Mouse (Mus musculus): Measurements from ENCODE around the gene Rpap3.

Rpap3 gene

GRCm38 (mm10) chr15:97731111-97731510, 25.5 kb upstream of the Rpap3 start, which contains the start of gene Endou:
Gene Endou (minus strand): TSS chr15:97731339.
- no peak for DNase-seq (ENCODE audit: low read depth, low spot score)

GRCm38 (mm10) chr15:97730365-97730764, 24.7 kb upstream of the Rpap3 start:
- DNase-seq (ENCODE audit: low read depth, low spot score), result no peak

- no peak for DNase-seq (ENCODE audit: low read depth, low spot score)
These were observed 23.2 kb upstream of the Rpap3 start for GRCm38 (mm10) chr15:97728804-97729203.

- no peak for DNase-seq (ENCODE audit: low read depth, low spot score)
These were observed 22.8 kb upstream of the Rpap3 start for GRCm38 (mm10) chr15:97728394-97728793.

- no peak for DNase-seq (ENCODE audit: low read depth, low spot score)
These were observed 21.9 kb upstream of the Rpap3 start for GRCm38 (mm10) chr15:97727520-97727919.

- DNase-seq (ENCODE audit: low read depth, low spot score), result no peak
These were observed 21.4 kb upstream of the Rpap3 start for GRCm38 (mm10) chr15:97727048-97727447.

- no peak for DNase-seq (ENCODE audit: low read depth, low spot score)
These were observed 20.7 kb upstream of the Rpap3 start for GRCm38 (mm10) chr15:97726310-97726709.

GRCm38 (mm10) chr15:97725198-97725785, 19.7 kb upstream of the Rpap3 start:
- DNase-seq (ENCODE audit: low read depth, low spot score), result peak; percentile 12

- DNase-seq (ENCODE audit: low read depth, low spot score), result no peak
These were observed 18.9 kb upstream of the Rpap3 start for GRCm38 (mm10) chr15:97724346-97725197.

- no peak for DNase-seq (ENCODE audit: low read depth, low spot score)
These were observed 18.1 kb upstream of the Rpap3 start for GRCm38 (mm10) chr15:97723536-97724345.

- DNase-seq (ENCODE audit: low read depth, low spot score), result peak; percentile 45
These were observed 15.5 kb upstream of the Rpap3 start for GRCm38 (mm10) chr15:97721008-97721701.

- no peak for DNase-seq (ENCODE audit: low read depth, low spot score)
These were observed 14.5 kb upstream of the Rpap3 start for GRCm38 (mm10) chr15:97720026-97720675.

GRCm38 (mm10) chr15:97719494-97719893, 13.9 kb upstream of the Rpap3 start:
- DNase-seq (ENCODE audit: low read depth, low spot score), result no peak

- no peak for DNase-seq (ENCODE audit: low read depth, low spot score)
These were observed 13.0 kb upstream of the Rpap3 start for GRCm38 (mm10) chr15:97718535-97719155.

- DNase-seq (ENCODE audit: low read depth, low spot score), result peak; percentile 79
These were observed 12.4 kb upstream of the Rpap3 start for GRCm38 (mm10) chr15:97717861-97718534.

GRCm38 (mm10) chr15:97716782-97717181, 11.2 kb upstream of the Rpap3 start:
- DNase-seq (ENCODE audit: low read depth, low spot score), result no peak

- DNase-seq (ENCODE audit: low read depth, low spot score), result no peak
These were observed 10.1 kb upstream of the Rpap3 start for GRCm38 (mm10) chr15:97715734-97716133.

GRCm38 (mm10) chr15:97715083-97715482, 9.5 kb upstream of the Rpap3 start:
- no peak for DNase-seq (ENCODE audit: low read depth, low spot score)

- DNase-seq (ENCODE audit: low read depth, low spot score), result no peak
These were observed 6.9 kb upstream of the Rpap3 start for GRCm38 (mm10) chr15:97712546-97712945.

- no peak for DNase-seq (ENCODE audit: low read depth, low spot score)
These were observed 5.3 kb upstream of the Rpap3 start for GRCm38 (mm10) chr15:97710906-97711305.
